Mouse (Mus musculus) hindbrain, embryonic 12.5 days (tissue): ENCODE data around the gene Myo16. TPM values are rescaled to one million over a fixed set of nuclear protein-coding genes. Genes with fewer than 3 reads are reported as not detected.

ENCODE experiments used
- ATAC-seq: fragments of 200-750 bp; cut with Nextera tagmentation; 2 replicates; pipeline ENCODE4 v1.8.0; 2017; ENCODE audit warnings: moderate TSS enrichment; ENCODE audit not compliant: low FRiP score
- H3K27ac ChIP-seq: fragments of 300-500 bp; sonication (generic); 2 replicates; pipeline ENCODE4 v1.5.1; 2016; ENCODE audit warnings: mild to moderate bottlenecking
- H3K27me3 ChIP-seq: fragments of 300-500 bp; sonication (generic); 2 replicates; pipeline ENCODE4 v1.6.1; 2016; ENCODE audit warnings: mild to moderate bottlenecking
- H3K36me3 ChIP-seq: fragments of 300-500 bp; sonication (generic); 2 replicates; pipeline ENCODE4 v1.6.1; 2016; ENCODE audit warnings: mild to moderate bottlenecking
- H3K4me1 ChIP-seq: fragments of 300-500 bp; sonication (generic); 2 replicates; pipeline ENCODE4 v1.6.1; 2016
- H3K4me2 ChIP-seq: fragments of 300-500 bp; sonication (generic); replicated peaks from 2 replicates; pipeline ENCODE4 v1.6.1; 2016; ENCODE audit warnings: mild to moderate bottlenecking
- H3K4me3 ChIP-seq: fragments of 300-500 bp; sonication (generic); 2 replicates; pipeline ENCODE4 v1.5.1; 2016; ENCODE audit warnings: mild to moderate bottlenecking
- H3K9ac ChIP-seq: fragments of 300-500 bp; sonication (generic); 2 replicates; pipeline ENCODE4 v1.6.1; 2016; ENCODE audit warnings: mild to moderate bottlenecking, moderate library complexity
- H3K9me3 ChIP-seq: fragments of 300-500 bp; sonication (generic); replicated peaks from 2 replicates; pipeline ENCODE4 v1.6.1; 2016; ENCODE audit warnings: mild to moderate bottlenecking
- WGBS: fragments of 180-500 bp; shearing (Covaris S2); methylation state at CpG from one replicate; pipeline ENCODE4 v1.1.7; 2016; 5-methylcytosine and 5-hydroxymethylcytosine counted together
- polyA plus RNA-seq: library from polyadenylated mRNA; unstranded; fragments of >200 nt; fragmentation: Nextera tagmentation; extraction: Ambion mirVana; gene quantifications from 2 replicates; pipeline ENCODE4 v1.2.1, GENCODE M21; 2016

Myo16 gene
- polyA plus RNA-seq, 1 experiment from 2014 or later = 4.3 TPM

- 51% methylated on average over 7 of the region's 7 CpGs for WGBS
- H3K27ac ChIP-seq = peak overlapping the region; percentile 35; the same call in 1 of the 2 replicates
Observed at GRCm38 (mm10) chr8:10418971-10419370, 265.3 kb downstream of the Myo16 start.

DNA sequence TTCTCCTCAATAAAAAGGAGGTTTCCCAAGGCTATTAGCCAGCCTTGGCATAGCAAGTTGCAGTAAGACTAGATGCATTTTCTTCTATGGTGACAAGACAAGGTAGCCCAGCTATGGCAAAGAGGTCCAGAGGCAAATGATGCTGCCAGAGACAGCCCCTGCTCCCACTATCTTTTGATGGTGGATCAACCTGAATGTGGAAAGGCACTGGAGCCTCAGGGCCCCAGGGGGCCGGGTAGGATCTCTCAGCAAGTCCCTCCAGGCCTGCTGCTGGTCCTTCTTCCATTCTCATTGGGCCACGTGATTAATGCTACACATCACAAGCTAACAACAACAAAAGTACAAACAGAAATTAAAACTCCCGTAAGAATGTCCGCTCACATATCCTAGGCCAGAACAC, 266.0 kb downstream of the Myo16 start:
- no peak overlapping the region for H3K27ac ChIP-seq
- peaks cover 8% of the 10 kb centered on the region for H3K4me1 ChIP-seq
- H3K4me3 ChIP-seq = no peak overlapping the region
- H3K9me3 ChIP-seq = no peaks in the 10 kb centered on the region
- WGBS = 82% methylated on average over 4 of the region's 4 CpGs
- ATAC-seq = no peak
- no peak overlapping the region for H3K9ac ChIP-seq
- no peak overlapping the region for H3K4me2 ChIP-seq
- H3K36me3 ChIP-seq = no peaks in the 10 kb centered on the region
- H3K27me3 ChIP-seq = no peaks in the 10 kb centered on the region

More at GRCm38 (mm10) chr8:10418971-10419370, 265.3 kb downstream of the Myo16 start:
- Histone ChIP-seq H3K4me2 (no peak overlapping the region), H3K4me3 (no peak overlapping the region), H3K9ac (no peak overlapping the region), H3K36me3 (no peaks in the 10 kb centered on the region), H3K4me1 (peaks cover 8% of the 10 kb centered on the region), H3K27me3 (no peaks in the 10 kb centered on the region), H3K9me3 (no peaks in the 10 kb centered on the region)
- peak; percentile 44 for ATAC-seq

DNA sequence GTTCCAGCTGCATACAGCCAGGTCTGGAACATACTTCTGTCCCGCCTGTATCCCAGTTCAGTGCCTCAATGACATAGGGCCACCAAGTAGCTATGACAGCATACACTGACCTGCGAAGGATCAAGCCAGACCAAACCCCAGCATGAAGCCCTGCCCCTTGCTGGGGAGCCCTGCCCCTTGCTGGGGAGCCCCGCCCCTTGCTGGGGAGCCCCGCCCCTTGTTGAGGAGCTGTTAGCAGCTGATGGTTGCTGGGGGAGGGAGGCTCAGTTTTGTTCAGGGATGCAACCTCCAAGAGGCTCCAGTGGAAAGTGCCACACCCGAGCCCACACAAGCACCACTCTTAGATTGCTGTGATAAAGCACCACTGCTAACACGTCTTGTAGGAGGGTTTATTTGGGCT, 266.8 kb downstream of the Myo16 start:
- no peak overlapping the region for H3K4me3 ChIP-seq
- H3K4me1 ChIP-seq = peaks cover 8% of the 10 kb centered on the region
- no peaks in the 10 kb centered on the region for H3K27me3 ChIP-seq
- H3K27ac ChIP-seq = no peak overlapping the region
- H3K4me2 ChIP-seq = no peak overlapping the region
- no peaks in the 10 kb centered on the region for H3K9me3 ChIP-seq
- H3K9ac ChIP-seq = no peak overlapping the region
- no peaks in the 10 kb centered on the region for H3K36me3 ChIP-seq
- WGBS = 79% methylated on average over 6 of the region's 6 CpGs
- ATAC-seq = no peak

DNA sequence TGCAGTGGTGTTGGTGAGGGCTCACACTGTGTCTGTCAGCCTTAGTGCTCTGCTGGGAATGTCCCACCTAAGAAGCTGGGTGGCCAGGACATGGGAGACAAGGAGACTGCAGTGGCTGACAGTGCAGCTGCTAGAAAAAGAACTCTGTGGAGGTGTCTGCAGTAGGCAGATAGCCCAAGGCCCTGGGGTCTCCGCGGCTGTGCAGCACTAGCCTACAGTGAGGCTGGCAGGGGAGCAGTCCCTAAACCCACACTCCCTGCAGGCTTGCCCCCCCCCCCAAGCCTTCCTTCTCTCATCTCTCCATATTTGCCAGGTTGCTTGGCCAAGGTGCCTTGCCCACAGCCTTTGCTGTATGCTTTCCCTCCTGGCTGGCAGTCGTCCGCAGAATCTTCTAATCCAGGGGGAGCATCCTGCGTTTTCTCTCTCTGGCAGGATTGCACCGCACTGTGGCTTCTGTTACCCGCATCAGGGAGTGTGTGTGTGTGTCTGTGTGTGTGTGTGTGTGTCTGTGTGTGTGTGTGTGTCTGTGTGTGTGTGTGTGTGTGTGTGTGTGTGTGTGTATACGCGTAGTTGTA, 267.9 kb downstream of the Myo16 start:
- H3K4me1 ChIP-seq = peaks cover 8% of the 10 kb centered on the region
- ATAC-seq = no peak
- H3K27ac ChIP-seq = no peak overlapping the region
- H3K9me3 ChIP-seq = no peaks in the 10 kb centered on the region
- no peaks in the 10 kb centered on the region for H3K36me3 ChIP-seq
- H3K4me2 ChIP-seq = no peak overlapping the region
- no peak overlapping the region for H3K9ac ChIP-seq
- H3K4me3 ChIP-seq = no peak overlapping the region
- WGBS = 80% methylated on average over 9 of the region's 9 CpGs
- H3K27me3 ChIP-seq = no peaks in the 10 kb centered on the region

DNA sequence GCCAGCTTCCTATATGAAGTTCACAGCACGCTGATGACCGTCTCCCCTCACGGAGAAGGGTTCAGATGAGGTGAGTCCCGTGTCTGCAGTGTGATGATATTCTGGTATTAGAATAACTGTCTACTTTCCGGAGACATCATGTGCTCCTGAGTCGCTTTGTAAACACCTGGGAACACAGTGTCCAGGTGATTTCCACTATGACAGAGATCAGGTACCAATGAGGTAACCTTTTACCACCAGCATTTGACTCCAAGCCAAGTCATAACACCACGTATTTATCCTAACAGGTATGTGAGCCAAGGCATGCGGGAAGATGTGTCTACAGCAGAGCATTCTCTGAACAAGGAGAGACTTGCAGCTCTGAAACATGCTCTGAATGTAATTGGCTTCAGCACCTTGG, 281.8 kb downstream of the Myo16 start:
- 91% methylated on average over 8 of the region's 8 CpGs for WGBS
- Histone ChIP-seq H3K27ac (no peak overlapping the region), H3K27me3 (no peaks in the 10 kb centered on the region), H3K9me3 (no peaks in the 10 kb centered on the region), H3K36me3 (no peaks in the 10 kb centered on the region), H3K9ac (no peak overlapping the region), H3K4me2 (no peak overlapping the region), H3K4me3 (no peak overlapping the region), H3K4me1 (peaks cover 12% of the 10 kb centered on the region)
- no peak for ATAC-seq

GRCm38 (mm10) chr8:10438772-10439171, 285.1 kb downstream of the Myo16 start:
- Histone ChIP-seq H3K27me3 (no peaks in the 10 kb centered on the region; the same call in 1 of the 2 replicates), H3K4me1 (peaks cover 12% of the 10 kb centered on the region), H3K9me3 (no peaks in the 10 kb centered on the region), H3K36me3 (no peaks in the 10 kb centered on the region), H3K4me3 (no peak overlapping the region), H3K27ac (no peak overlapping the region), H3K9ac (no peak overlapping the region), H3K4me2 (no peak overlapping the region)
- 21% methylated on average over 11 of the region's 11 CpGs for WGBS
- ATAC-seq = peak; percentile 64; the same call in 1 of the 2 replicates

DNA sequence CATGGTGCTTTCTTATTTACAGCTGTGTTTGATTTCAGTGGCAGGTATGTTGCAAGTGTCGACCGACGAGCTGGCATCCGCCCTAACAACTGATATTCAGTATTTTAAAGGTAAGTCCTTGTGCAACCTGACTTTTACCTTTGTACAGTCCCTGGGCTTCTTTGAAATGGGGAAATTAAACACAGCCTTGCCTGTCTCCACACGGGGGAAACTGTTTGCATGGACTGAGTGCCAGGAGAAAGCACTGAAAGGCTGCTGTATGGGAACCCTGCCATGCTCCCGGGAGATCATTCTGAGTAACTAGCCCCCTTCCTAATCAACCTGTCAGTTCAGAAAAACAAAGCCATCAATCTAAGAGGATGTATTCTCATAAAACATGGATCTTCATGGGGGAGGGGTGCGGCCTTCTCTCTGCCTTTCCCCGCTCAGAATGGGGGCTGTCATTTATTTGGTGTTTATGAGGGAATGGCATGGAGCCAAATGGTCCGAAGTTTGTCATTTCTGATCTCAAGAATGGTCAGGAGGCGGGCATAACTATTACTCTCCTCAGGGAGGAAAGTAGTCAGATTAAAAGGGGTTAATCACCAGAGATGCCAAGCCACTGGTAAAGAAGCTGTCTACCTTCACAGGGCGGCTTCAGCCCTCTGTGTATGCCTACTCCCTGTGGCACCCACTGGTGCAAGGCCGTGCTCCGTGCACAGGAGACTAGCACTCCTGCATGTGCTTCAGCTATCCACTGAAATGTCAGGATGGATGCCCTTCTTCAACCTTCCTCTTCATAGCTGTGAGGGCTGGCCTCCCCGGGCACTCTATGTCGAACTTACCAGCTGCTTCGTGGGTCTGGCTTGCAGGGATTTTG, 286.1 kb downstream of the Myo16 start:
- Histone ChIP-seq H3K27ac (peak overlapping the region; percentile 24; the same call in 1 of the 2 replicates), H3K9ac (no peak overlapping the region), H3K4me3 (no peak overlapping the region), H3K36me3 (no peaks in the 10 kb centered on the region), H3K4me2 (no peak overlapping the region), H3K27me3 (no peaks in the 10 kb centered on the region; the same call in 1 of the 2 replicates), H3K9me3 (no peaks in the 10 kb centered on the region), H3K4me1 (peaks cover 12% of the 10 kb centered on the region)
- ATAC-seq = no peak
- 63% methylated on average over 16 of the region's 16 CpGs for WGBS

DNA sequence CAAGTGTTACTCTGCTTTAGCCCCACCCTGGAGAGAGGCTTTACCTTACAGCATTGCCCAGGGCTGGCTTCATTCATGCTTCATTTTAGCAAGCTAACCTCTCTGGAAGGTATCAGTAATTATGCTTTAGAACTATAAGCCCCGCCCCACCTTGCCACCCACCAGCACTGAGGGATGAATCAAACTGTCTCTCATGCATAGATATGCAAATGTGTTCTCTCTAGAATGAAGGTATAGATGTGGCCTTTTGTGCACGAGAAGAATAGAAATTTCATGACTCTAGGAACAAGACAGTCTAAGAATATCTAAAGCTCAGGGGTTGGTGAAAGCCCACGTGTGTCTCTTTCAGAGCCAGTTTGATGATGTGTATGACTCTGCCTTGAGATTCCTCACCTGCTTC, 288.9 kb downstream of the Myo16 start:
- Histone ChIP-seq H3K9ac (no peak overlapping the region), H3K27me3 (no peaks in the 10 kb centered on the region; the same call in 1 of the 2 replicates), H3K4me1 (peaks cover 12% of the 10 kb centered on the region), H3K4me3 (no peak overlapping the region), H3K27ac (no peak overlapping the region), H3K36me3 (no peaks in the 10 kb centered on the region), H3K4me2 (no peak overlapping the region), H3K9me3 (no peaks in the 10 kb centered on the region)
- WGBS = 41% methylated on average over 3 of the region's 3 CpGs
- ATAC-seq = no peak

DNA sequence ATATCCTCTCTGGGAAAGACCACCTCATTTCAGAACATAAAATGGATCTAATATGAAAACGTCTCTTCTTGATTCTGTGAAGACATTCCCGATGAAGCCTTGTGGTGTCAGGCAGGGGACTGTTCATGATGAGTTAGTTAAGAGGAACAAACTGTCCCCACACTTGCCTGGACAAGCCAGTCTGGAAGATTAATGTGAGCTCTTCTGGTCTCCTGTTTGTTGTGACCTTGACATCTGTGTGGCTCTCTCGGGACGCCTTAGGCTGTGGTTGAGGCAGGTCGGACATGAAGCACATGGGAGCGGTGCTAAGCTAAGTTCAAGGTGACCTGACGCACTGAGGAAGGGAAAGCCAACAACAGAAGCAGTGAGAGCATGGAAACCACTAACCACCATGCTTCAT, 291.3 kb downstream of the Myo16 start:
- peaks cover 5% of the 10 kb centered on the region for H3K4me1 ChIP-seq
- no peaks in the 10 kb centered on the region for H3K36me3 ChIP-seq
- no peak overlapping the region for H3K9ac ChIP-seq
- H3K4me3 ChIP-seq = no peak overlapping the region
- no peaks in the 10 kb centered on the region; the same call in 1 of the 2 replicates for H3K27me3 ChIP-seq
- H3K4me2 ChIP-seq = no peak overlapping the region
- ATAC-seq = no peak
- 88% methylated on average over 7 of the region's 7 CpGs for WGBS
- H3K27ac ChIP-seq = no peak overlapping the region
- H3K9me3 ChIP-seq = no peaks in the 10 kb centered on the region

DNA sequence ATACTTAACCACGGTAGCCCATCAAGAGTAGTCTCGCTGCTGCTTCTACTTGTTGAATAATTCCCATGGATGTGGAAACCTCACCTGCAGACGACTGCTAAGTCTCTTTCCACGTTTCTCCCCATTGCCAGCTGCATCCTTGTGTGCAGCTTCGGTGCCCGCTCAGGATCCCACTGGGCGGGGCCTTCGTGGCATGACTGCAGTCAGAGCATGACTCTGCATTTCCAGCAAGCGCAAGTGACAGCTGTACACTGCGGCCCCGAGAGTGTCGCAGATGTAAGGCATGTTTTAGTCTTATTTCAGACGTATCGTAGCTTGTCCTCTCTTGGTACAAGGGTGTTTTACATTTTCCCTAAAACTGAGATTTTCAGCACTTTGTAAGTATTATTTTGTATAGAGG, 294.8 kb downstream of the Myo16 start:
- H3K4me3 ChIP-seq = no peak overlapping the region
- no peaks in the 10 kb centered on the region for H3K27me3 ChIP-seq
- ATAC-seq = no peak
- H3K9me3 ChIP-seq = no peaks in the 10 kb centered on the region
- no peak overlapping the region for H3K9ac ChIP-seq
- H3K27ac ChIP-seq = no peak overlapping the region
- no peaks in the 10 kb centered on the region for H3K4me1 ChIP-seq
- no peak overlapping the region for H3K4me2 ChIP-seq
- no peaks in the 10 kb centered on the region for H3K36me3 ChIP-seq
- 81% methylated on average over 14 of the region's 14 CpGs for WGBS

GRCm38 (mm10) chr8:10453046-10453445, 299.3 kb downstream of the Myo16 start:
- ATAC-seq = no peak
- Histone ChIP-seq H3K4me2 (no peak overlapping the region), H3K9me3 (no peaks in the 10 kb centered on the region), H3K4me1 (no peaks in the 10 kb centered on the region), H3K36me3 (no peaks in the 10 kb centered on the region), H3K27me3 (no peaks in the 10 kb centered on the region), H3K27ac (no peak overlapping the region), H3K9ac (no peak overlapping the region), H3K4me3 (no peak overlapping the region)
- 65% methylated on average over 10 of the region's 10 CpGs for WGBS

GRCm38 (mm10) chr8:10458151-10458649, 304.5 kb downstream of the Myo16 start:
- Histone ChIP-seq H3K4me2 (no peak overlapping the region), H3K36me3 (no peaks in the 10 kb centered on the region), H3K9ac (no peak overlapping the region), H3K4me1 (no peaks in the 10 kb centered on the region), H3K9me3 (no peaks in the 10 kb centered on the region), H3K27ac (no peak overlapping the region), H3K4me3 (no peak overlapping the region), H3K27me3 (no peaks in the 10 kb centered on the region)
- no peak for ATAC-seq
- 77% methylated on average over 9 of the region's 9 CpGs for WGBS
